Mouse (Mus musculus): ENCODE measurements around the gene D5Ertd579e. TPM values are rescaled to one million over a fixed set of nuclear protein-coding genes. Genes with fewer than 3 reads are reported as not detected.
"Not testable (repeated sequence)": the region's sequence is repeated elsewhere in the genome, so short reads cannot be mapped to it uniquely, and the experiment has no call there.

Gene D5Ertd579e
- polyA plus RNA-seq, 1 experiment from 2014 or later, result 16.7 TPM

DNA sequence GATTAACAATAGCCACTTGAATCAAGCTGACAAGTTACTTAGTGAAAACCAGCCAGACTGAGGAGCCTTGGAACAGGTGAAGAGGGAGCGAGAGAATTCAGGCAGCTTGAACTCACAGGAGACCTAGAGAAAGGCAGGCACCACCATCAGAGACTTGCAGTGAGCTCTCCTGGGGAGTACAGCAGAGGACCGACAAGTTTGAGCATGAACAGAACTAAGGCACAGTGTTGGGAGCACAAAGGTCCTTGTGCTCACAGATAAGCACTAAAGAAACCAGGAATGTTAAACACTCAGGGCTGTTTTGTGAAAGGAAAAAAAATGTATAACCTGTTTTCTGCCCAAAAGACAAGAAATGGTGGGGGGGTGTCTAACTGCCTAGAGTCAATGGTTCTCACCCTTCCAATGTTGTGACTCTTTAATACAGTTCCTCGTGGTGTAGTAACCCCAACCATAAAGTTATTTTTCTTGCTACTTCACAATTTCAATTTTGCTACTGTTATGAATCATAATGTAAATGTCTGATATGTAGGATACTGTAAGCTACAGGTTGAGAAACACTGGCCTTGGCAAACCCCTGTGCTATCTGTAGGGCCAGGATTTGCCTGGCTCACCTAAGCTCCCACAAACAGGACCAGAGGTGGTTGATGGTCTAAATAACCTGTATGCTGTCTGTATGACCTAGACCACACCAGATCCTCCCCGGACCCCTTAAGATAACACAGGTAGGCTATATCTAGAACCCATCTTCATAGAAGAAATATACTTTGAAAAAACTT is 21.0 kb downstream of the D5Ertd579e start:
- Histone ChIP-seq H3K27me3 (no peaks in the 10 kb centered on the region), H3K4me3 (no peak overlapping the region), H3K9ac (no peak overlapping the region), H3K4me2 (no peak overlapping the region), H3K27ac (no peak overlapping the region), H3K36me3 (peaks cover 11% of the 10 kb centered on the region), H3K9me3 (no peaks in the 10 kb centered on the region), H3K4me1 (peaks cover 5% of the 10 kb centered on the region; the same call in 1 of the 2 replicates)
- no peak for ATAC-seq (ENCODE audit: borderline replicate concordance, extremely low read depth, low FRiP score, low TSS enrichment)
- WGBS, result 63% methylated on average over 4 of the region's 4 CpGs

- Histone ChIP-seq H3K9ac (no peak overlapping the region), H3K4me2 (no peak overlapping the region), H3K27me3 (no peaks in the 10 kb centered on the region), H3K27ac (no peak overlapping the region), H3K36me3 (peaks cover 11% of the 10 kb centered on the region), H3K4me1 (no peaks in the 10 kb centered on the region), H3K9me3 (no peaks in the 10 kb centered on the region), H3K4me3 (no peak overlapping the region)
- WGBS, result 77% methylated on average over 7 of the region's 7 CpGs
- ATAC-seq (ENCODE audit: borderline replicate concordance, extremely low read depth, low FRiP score, low TSS enrichment), result no peak
Observed at GRCm38 (mm10) chr5:36669021-36670008, 26.5 kb downstream of the D5Ertd579e start.

DNA sequence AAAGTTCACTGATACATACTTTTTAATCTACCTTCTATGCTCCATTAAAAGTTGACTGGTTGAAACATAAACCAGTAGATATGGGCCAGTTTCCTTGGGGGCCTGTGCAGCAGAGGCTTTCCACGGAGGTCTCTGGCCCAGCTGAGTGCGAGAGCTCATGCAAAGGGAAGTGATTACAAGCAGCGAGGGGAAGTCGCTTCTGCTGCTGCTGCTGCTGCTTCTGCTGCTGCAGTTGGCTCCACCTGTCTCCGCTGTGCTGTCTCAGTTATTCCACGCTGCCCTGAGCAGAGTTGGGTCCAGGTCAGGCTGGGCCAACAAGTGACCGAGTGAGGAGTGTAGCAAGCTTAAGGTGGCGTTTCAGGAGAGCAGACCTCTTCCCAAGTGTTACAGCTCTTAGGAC is 27.3 kb downstream of the D5Ertd579e start:
- whole genome bisulfite sequencing, result 85% methylated on average over 8 of the region's 8 CpGs
- no peak overlapping the region for H3K4me2 ChIP-seq
- no peaks in the 10 kb centered on the region for H3K27me3 ChIP-seq
- H3K9ac ChIP-seq, result no peak overlapping the region
- no peaks in the 10 kb centered on the region for H3K9me3 ChIP-seq
- no peak overlapping the region for H3K27ac ChIP-seq
- no peak overlapping the region for H3K4me3 ChIP-seq
- peaks cover 11% of the 10 kb centered on the region for H3K36me3 ChIP-seq
- no peaks in the 10 kb centered on the region for H3K4me1 ChIP-seq
- no peak for ATAC-seq (ENCODE audit: borderline replicate concordance, extremely low read depth, low FRiP score, low TSS enrichment)

DNA sequence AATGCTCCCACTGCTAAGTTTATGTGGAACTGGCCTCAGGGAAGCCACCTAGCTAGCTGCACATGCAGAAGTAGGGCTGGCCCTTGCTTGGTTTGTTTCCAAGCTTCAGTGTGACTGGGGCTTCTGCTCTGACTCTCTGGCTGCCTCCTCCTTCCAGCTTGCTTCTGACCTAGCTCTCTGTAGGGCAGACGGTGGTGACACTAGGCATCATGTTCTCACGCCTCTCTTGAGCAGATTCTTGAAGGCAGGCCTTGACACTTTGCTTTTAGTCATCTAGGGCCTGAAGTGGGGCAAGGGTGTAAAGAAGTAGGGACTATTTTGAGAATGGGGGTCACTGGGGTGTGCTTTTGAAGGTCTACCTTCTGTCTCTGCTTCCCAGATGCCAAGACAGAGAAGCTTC is 27.8 kb downstream of the D5Ertd579e start:
- H3K27me3 ChIP-seq; H3K9me3 ChIP-seq; H3K27ac ChIP-seq; ATAC-seq (ENCODE audit: borderline replicate concordance, extremely low read depth, low FRiP score, low TSS enrichment); H3K4me1 ChIP-seq; H3K9ac ChIP-seq; H3K4me3 ChIP-seq; H3K4me2 ChIP-seq: not testable (repeated sequence)
- H3K36me3 ChIP-seq, result peaks cover 11% of the 10 kb centered on the region
- WGBS, result 73% methylated on average over 2 of the region's 2 CpGs

DNA sequence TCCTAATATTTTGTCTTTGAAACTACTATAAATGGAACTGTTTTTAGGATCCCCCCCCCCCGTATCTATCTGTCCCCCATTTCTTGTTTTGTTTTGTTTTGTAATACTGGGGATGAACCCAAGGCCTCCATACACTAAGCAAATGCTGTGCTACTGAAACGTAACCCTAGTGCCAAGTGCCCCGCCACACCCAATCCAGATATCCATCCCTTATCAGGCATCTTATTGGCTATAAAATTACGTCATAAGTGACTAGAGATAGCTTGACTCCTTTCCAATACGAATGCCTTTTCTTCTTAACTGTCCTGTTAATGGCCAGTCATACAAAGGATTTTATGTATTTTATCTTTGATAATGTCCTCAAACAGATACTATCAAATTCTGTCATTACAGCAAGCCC is 28.7 kb downstream of the D5Ertd579e start:
- H3K27ac ChIP-seq, result no peak overlapping the region
- H3K4me2 ChIP-seq, result no peak overlapping the region
- ATAC-seq (ENCODE audit: borderline replicate concordance, extremely low read depth, low FRiP score, low TSS enrichment), result no peak
- H3K4me1 ChIP-seq, result no peaks in the 10 kb centered on the region
- H3K36me3 ChIP-seq, result peaks cover 8% of the 10 kb centered on the region
- H3K9me3 ChIP-seq, result no peaks in the 10 kb centered on the region
- WGBS, result 85% methylated on average over 5 of the region's 5 CpGs
- H3K27me3 ChIP-seq, result no peaks in the 10 kb centered on the region
- H3K4me3 ChIP-seq, result no peak overlapping the region
- H3K9ac ChIP-seq, result no peak overlapping the region

DNA sequence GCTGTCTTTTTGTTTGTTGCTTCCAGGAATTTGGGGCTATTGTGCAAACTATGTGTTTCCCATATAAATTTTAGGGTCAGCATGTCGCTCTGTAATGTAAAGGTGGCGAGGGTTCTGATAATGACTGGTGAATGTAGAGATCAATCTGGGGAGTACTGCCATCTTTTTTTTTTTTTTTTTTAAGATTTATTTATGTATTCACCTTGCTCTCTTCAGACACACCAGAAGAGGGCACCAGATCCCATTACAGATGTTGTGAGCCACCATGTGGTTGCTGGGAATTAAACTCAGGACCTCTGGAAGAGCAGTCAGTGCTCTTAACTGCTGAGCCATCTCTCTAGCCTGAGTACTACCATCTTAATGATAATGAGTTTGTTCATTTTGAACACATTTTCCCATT is 29.1 kb downstream of the D5Ertd579e start:
- not testable (repeated sequence) for H3K36me3 ChIP-seq
- WGBS, result 95% methylated on average over 2 of the region's 2 CpGs

DNA sequence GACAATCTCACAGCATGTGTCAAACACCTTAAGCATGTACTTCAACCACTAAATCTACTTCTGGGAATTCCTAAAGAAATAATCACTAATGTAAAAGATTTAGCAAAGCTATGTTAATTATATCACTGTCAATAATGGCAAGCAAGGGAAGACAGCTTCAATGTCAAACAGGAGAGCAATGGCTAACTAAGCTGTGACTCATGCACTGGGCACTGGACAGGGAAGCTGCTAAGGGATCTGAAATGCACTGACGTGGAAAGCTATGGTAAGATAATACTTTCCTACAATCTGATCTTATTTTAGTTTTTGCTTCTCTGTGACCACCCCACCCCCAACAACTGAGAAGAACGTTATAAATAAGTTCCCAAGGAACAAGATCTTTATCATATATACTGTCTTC is 32.5 kb downstream of the D5Ertd579e start:
- H3K4me2 ChIP-seq, result no peak overlapping the region
- no peak overlapping the region for H3K27ac ChIP-seq
- H3K9ac ChIP-seq, result no peak overlapping the region
- no peaks in the 10 kb centered on the region for H3K9me3 ChIP-seq
- no peaks in the 10 kb centered on the region for H3K4me1 ChIP-seq
- H3K4me3 ChIP-seq, result no peak overlapping the region
- no peaks in the 10 kb centered on the region for H3K36me3 ChIP-seq
- no peaks in the 10 kb centered on the region for H3K27me3 ChIP-seq
- no peak for ATAC-seq (ENCODE audit: borderline replicate concordance, extremely low read depth, low FRiP score, low TSS enrichment)
- WGBS, result 76% methylated on average over 2 of the region's 2 CpGs

More for the DNA sequence above, 29.1 kb downstream of the D5Ertd579e start:
- not testable (repeated sequence) for ATAC-seq (ENCODE audit: borderline replicate concordance, extremely low read depth, low FRiP score, low TSS enrichment); H3K4me3 ChIP-seq; H3K27me3 ChIP-seq; H3K27ac ChIP-seq; H3K9me3 ChIP-seq; H3K9ac ChIP-seq; H3K4me2 ChIP-seq; H3K4me1 ChIP-seq

GRCm38 (mm10) chr5:36660977-36661760 is 34.7 kb downstream of the D5Ertd579e start:
- H3K36me3 ChIP-seq; H3K9me3 ChIP-seq; H3K4me2 ChIP-seq; H3K27ac ChIP-seq; H3K27me3 ChIP-seq; ATAC-seq (ENCODE audit: borderline replicate concordance, extremely low read depth, low FRiP score, low TSS enrichment); H3K4me3 ChIP-seq; H3K9ac ChIP-seq; H3K4me1 ChIP-seq: not testable (repeated sequence)

GRCm38 (mm10) chr5:36625612-36626011 is 70.2 kb downstream of the D5Ertd579e start:
- Histone ChIP-seq H3K36me3 (peaks cover 8% of the 10 kb centered on the region; the same call in 1 of the 2 replicates), H3K27me3 (no peaks in the 10 kb centered on the region), H3K4me3 (no peak overlapping the region), H3K9me3 (no peaks in the 10 kb centered on the region), H3K27ac (no peak overlapping the region), H3K4me1 (peaks cover 15% of the 10 kb centered on the region), H3K4me2 (no peak overlapping the region), H3K9ac (no peak overlapping the region)
- 26% methylated on average over 5 of the region's 5 CpGs for WGBS
- ATAC-seq (ENCODE audit: borderline replicate concordance, extremely low read depth, low FRiP score, low TSS enrichment), result no peak

DNA sequence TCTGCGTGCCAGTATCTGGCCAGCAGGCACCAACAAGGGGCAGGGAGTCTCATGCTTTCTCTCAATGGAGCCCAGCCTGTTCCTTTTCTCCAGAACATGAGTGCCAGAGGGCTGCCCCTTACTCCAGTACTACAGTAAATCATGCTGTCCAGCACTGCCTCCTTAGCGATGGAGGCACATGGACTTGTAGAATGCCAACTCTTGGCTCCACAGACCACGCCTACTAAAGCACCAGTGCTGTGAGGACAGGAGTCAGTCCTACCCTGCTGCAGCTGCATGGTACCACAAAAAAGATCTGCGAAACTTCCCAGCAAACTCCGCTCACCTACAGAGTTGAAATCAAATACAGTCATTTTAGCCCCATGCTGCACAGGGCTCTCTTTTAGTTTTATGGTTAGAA is 72.2 kb downstream of the D5Ertd579e start:
- no peak overlapping the region for H3K4me3 ChIP-seq
- no peaks in the 10 kb centered on the region for H3K27me3 ChIP-seq
- H3K9ac ChIP-seq, result no peak overlapping the region
- no peak overlapping the region for H3K27ac ChIP-seq
- H3K4me1 ChIP-seq, result peaks cover 16% of the 10 kb centered on the region
- no peak for ATAC-seq (ENCODE audit: borderline replicate concordance, extremely low read depth, low FRiP score, low TSS enrichment)
- WGBS, result 82% methylated on average over 5 of the region's 5 CpGs
- H3K4me2 ChIP-seq, result no peak overlapping the region
- no peaks in the 10 kb centered on the region for H3K9me3 ChIP-seq
- no peaks in the 10 kb centered on the region; the same call in 1 of the 2 replicates for H3K36me3 ChIP-seq

- no peak for ATAC-seq (ENCODE audit: borderline replicate concordance, extremely low read depth, low FRiP score, low TSS enrichment)
- H3K9me3 ChIP-seq, result no peaks in the 10 kb centered on the region
- no peaks in the 10 kb centered on the region for H3K27me3 ChIP-seq
- WGBS, result 69% methylated on average over 5 of the region's 5 CpGs
- H3K27ac ChIP-seq, result 0 out of 2 replicates have a peak overlapping the region, but pooled peaks have one; percentile 20
- H3K4me1 ChIP-seq, result peaks cover 13% of the 10 kb centered on the region
- H3K36me3 ChIP-seq, result peaks cover 18% of the 10 kb centered on the region
- H3K9ac ChIP-seq, result no peak overlapping the region
- H3K4me2 ChIP-seq, result no peak overlapping the region
- no peak overlapping the region for H3K4me3 ChIP-seq
Observed at GRCm38 (mm10) chr5:36621058-36621449, 74.8 kb downstream of the D5Ertd579e start.

Measured in lung, embryonic 15.5 days (tissue).